In the genomic region with DNA sequence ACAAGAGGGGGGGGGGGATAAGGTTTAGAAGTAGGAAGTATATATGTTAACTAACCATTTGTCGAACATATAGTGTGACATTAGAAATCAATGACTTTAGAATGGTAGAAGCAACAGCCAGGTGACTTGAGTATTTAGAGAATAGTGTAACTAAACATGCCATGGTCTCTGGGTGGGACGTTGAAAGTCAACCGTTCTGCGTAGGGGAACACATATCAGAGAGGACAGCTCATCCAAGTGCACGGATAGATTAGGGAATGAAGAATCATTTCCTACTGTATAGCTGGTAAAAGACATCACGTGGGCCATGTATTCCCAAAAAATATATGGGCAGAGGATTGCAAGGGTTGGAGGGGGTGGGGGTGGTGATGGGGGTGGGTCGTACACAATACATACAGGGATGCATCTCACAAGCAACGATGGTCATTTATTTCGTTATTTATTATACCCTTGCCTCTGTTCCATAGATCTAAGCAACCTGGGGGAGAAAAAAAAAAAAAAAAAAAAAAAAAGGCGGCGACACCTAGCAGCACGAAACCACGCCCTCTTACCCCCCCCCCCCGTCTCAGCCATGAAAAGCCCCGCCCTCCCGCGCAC, we compare ENCODE assay signal across 8 mouse cellular contexts. TPM values are rescaled to one million over a fixed set of nuclear protein-coding genes. Genes with fewer than 3 reads are reported as not detected.
DNase-seq lines count a peak whose midpoint lies in the region; ATAC-seq and TF ChIP-seq lines count a peak whose summit lies in the region.

No protein-coding gene starts in this region.

- peaks cover 53% of the 10 kb centered on the region for H3K36me3 ChIP-seq in liver, embryonic 12.5 days

- WGBS in cerebellum, adult 2 months, result 44% methylated on average over 16 of the region's 17 CpGs
- WGBS in liver, embryonic 12.5 days (ENCODE audit: insufficient replicate concordance), result 61% methylated on average over 11 of the region's 17 CpGs

- H3K4me3 ChIP-seq in cerebellum, adult 2 months (replicated peaks; ENCODE audit: insufficient read depth, low read depth, low read length), result peak overlapping the region; percentile 73
- peak overlapping the region; percentile 94 for H3K4me3 ChIP-seq in liver, embryonic 12.5 days

- TF ChIP-seq POLR2A in cerebellum, adult 2 months (IDR thresholded peaks at IDR 0.05; ENCODE audit: borderline replicate concordance, insufficient read depth, low read length), result no peak

- TF ChIP-seq CTCF in cerebellum, adult 2 months (IDR thresholded peaks at IDR 0.05; ENCODE audit: borderline replicate concordance, insufficient read depth, low read depth, low read length), result no peak

- 0 out of 2 replicates have a peak, but pooled peaks have one; percentile 1 for ATAC-seq in liver, embryonic 12.5 days

- no peaks in the 10 kb centered on the region for H3K9me3 ChIP-seq in liver, embryonic 12.5 days (replicated peaks)

- peak in 1 of 2 experiments; percentile 33 for DNase-seq in cerebellum, adult 2 months
- no peak for DNase-seq in cerebellum, postnatal 4 days (ENCODE audit: low spot score in 2 of 2)
- peak; percentile 4 for DNase-seq in thymus, postnatal 0 days (ENCODE audit: low spot score)
- no peak for DNase-seq in thymus, postnatal 36 days
- DNase-seq in right cerebral cortex, postnatal 4 days, result no peak
- DNase-seq in embryo, embryonic 11 days, result no peak
- no peak for DNase-seq in kidney, adult 18-20 months

- H3K27me3 ChIP-seq in cerebellum, adult 2 months (ENCODE audit: control insufficient read depth, insufficient read depth, low read length), result no peaks in the 10 kb centered on the region
- no peaks in the 10 kb centered on the region for H3K27me3 ChIP-seq in liver, embryonic 12.5 days (replicated peaks)

- peak overlapping the region; percentile 82 for H3K4me2 ChIP-seq in liver, embryonic 12.5 days

- H3K4me1 ChIP-seq in cerebellum, adult 2 months (ENCODE audit: control insufficient read depth, insufficient read depth, low read length), result peaks cover 6% of the 10 kb centered on the region; the same call in 1 of the 2 replicates
- peaks cover 16% of the 10 kb centered on the region for H3K4me1 ChIP-seq in liver, embryonic 12.5 days

- no peak overlapping the region for H3K9ac ChIP-seq in liver, embryonic 12.5 days

- H3K27ac ChIP-seq in cerebellum, adult 2 months (ENCODE audit: insufficient read depth, low read length), result no peak overlapping the region
- H3K27ac ChIP-seq in liver, embryonic 12.5 days, result 0 out of 2 replicates have a peak overlapping the region, but pooled peaks have one; percentile 91

RNA-seq across cellular contexts. Expression of a gene that starts 0.4 kb away (rescaled TPM):
- polyA plus RNA-seq in cerebellum, adult 2 months (2012; rRNA removed), result 126 and 127 TPM in 2 replicates
- 282 and 292 TPM in 2 replicates for polyA plus RNA-seq in thymus, postnatal 0 days (2015; fragmentation: Nextera tagmentation; extraction: Ambion mirVana)
- 169 and 175 TPM in 2 replicates for polyA plus RNA-seq in liver, embryonic 12.5 days (2016; fragmentation: Nextera tagmentation; extraction: Ambion mirVana)

RNA-seq across cellular contexts. Expression of a gene that starts 32.5 kb away (rescaled TPM):
- polyA plus RNA-seq in cerebellum, adult 2 months (2012; rRNA removed), result 27.7 and 29.6 TPM in 2 replicates
- 35.0 and 36.9 TPM in 2 replicates for polyA plus RNA-seq in thymus, postnatal 0 days (2015; fragmentation: Nextera tagmentation; extraction: Ambion mirVana)
- polyA plus RNA-seq in liver, embryonic 12.5 days (2016; fragmentation: Nextera tagmentation; extraction: Ambion mirVana), result 8.1 TPM in 2 replicates
